Mouse (Mus musculus): ENCODE results near the gene Prdx2.

GRCm38 (mm10) chr8:84989311-84989731 is 19.9 kb downstream of the Prdx2 start:
- TF ChIP-seq POLR2A (IDR thresholded peaks at IDR 0.05; ENCODE audit: borderline replicate concordance, low read depth, low read length) (no peak), CTCF (IDR thresholded peaks at IDR 0.05; ENCODE audit: low read depth, low read length) (no peak)

All from bone marrow macrophage, adult 2 months (primary cell).